Mouse (Mus musculus): ENCODE measurements around the gene Adamts6.

DNA sequence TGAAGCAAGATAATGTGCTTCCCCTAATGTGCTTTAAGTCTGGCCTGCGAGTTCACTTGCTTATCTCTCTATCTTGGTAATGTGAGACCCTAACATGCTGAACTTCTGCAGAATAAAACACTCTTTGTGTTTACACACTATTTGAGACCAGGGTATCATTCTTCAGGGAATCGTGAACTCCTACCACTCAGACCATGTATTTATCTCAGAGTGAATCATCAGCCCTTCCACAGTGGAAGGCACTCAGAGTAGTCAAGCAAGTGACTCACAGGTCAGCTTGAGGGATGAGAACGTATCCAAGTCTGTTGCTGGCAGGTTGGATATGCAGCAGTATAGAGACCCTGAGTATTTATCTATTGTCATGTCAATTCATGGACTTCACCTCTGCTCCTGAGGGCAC lies 232.8 kb downstream of the Adamts6 start:
- TF ChIP-seq GATA1 (IDR thresholded peaks at IDR 0.05; ENCODE audit: borderline replicate concordance, low read length) (no peak), FLI1 (IDR thresholded peaks at IDR 0.05; ENCODE audit: low read length) (no peak)

Data from megakaryocyte, embryonic 14.5 days (primary cell).